Mouse (Mus musculus): ENCODE measurements around the gene C2cd5. TPM values are rescaled to one million over a fixed set of nuclear protein-coding genes. Genes with fewer than 3 reads are reported as not detected.

The C2cd5 gene
- polyA plus RNA-seq, 1 experiment, result 84.7 TPM

GRCm38 (mm10) chr6:143079126-143079525 lies 20.8 kb downstream of the C2cd5 start:
- H3K27ac ChIP-seq (ENCODE audit: insufficient read depth, low read length), result no peak overlapping the region
- no peaks in the 10 kb centered on the region for H3K27me3 ChIP-seq (ENCODE audit: control insufficient read depth, insufficient read depth, low read length)
- no peaks in the 10 kb centered on the region for H3K4me1 ChIP-seq (ENCODE audit: control insufficient read depth, insufficient read depth, low read length)
- WGBS, result 85% methylated on average over 4 of the region's 4 CpGs
- H3K4me3 ChIP-seq (replicated peaks; ENCODE audit: insufficient read depth, low read depth, low read length), result no peak overlapping the region
- TF ChIP-seq CTCF (IDR thresholded peaks at IDR 0.05; ENCODE audit: borderline replicate concordance, insufficient read depth, low read depth, low read length), result no peak
- no peak for TF ChIP-seq POLR2A (IDR thresholded peaks at IDR 0.05; ENCODE audit: borderline replicate concordance, insufficient read depth, low read length)
- no peak for DNase-seq

DNA sequence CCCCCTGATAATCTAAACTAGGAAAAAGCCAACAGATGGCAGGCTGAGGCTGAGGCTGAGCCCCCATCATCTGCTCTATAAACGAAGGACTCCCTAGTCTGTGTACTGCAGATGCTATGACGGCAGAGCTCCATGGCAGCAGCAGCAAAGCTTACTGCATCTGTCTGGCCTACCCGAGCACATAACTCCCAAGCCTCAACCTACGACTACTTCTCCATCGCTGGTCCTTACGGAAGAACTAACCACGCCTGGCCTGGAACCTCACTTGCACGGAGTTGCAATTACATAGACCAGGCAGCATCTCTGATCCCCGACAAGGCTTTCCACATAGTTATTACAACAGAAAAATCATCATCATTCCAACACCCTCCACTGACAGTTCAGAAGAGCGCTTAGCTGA lies 23.5 kb downstream of the C2cd5 start:
- 80% methylated on average over 10 of the region's 10 CpGs for WGBS
- H3K4me1 ChIP-seq (ENCODE audit: control insufficient read depth, insufficient read depth, low read length), result no peaks in the 10 kb centered on the region
- no peak overlapping the region for H3K27ac ChIP-seq (ENCODE audit: insufficient read depth, low read length)
- no peak for DNase-seq
- H3K4me3 ChIP-seq (replicated peaks; ENCODE audit: insufficient read depth, low read depth, low read length), result no peak overlapping the region
- TF ChIP-seq CTCF (IDR thresholded peaks at IDR 0.05; ENCODE audit: borderline replicate concordance, insufficient read depth, low read depth, low read length), result no peak
- no peak for TF ChIP-seq POLR2A (IDR thresholded peaks at IDR 0.05; ENCODE audit: borderline replicate concordance, insufficient read depth, low read length)
- H3K27me3 ChIP-seq (ENCODE audit: control insufficient read depth, insufficient read depth, low read length), result no peaks in the 10 kb centered on the region

- TF ChIP-seq CTCF (IDR thresholded peaks at IDR 0.05; ENCODE audit: borderline replicate concordance, insufficient read depth, low read depth, low read length), result no peak
- TF ChIP-seq POLR2A (IDR thresholded peaks at IDR 0.05; ENCODE audit: borderline replicate concordance, insufficient read depth, low read length), result no peak
- no peak for DNase-seq
- 97% methylated on average over 1 of the region's 1 CpGs for WGBS
- H3K27me3 ChIP-seq (ENCODE audit: control insufficient read depth, insufficient read depth, low read length), result no peaks in the 10 kb centered on the region
- H3K4me3 ChIP-seq (replicated peaks; ENCODE audit: insufficient read depth, low read depth, low read length), result no peak overlapping the region
- H3K27ac ChIP-seq (ENCODE audit: insufficient read depth, low read length), result no peak overlapping the region
- no peaks in the 10 kb centered on the region for H3K4me1 ChIP-seq (ENCODE audit: control insufficient read depth, insufficient read depth, low read length)
These were observed 26.0 kb downstream of the C2cd5 start for GRCm38 (mm10) chr6:143073914-143074313.

GRCm38 (mm10) chr6:143073476-143073875 lies 26.5 kb downstream of the C2cd5 start:
- 81% methylated on average over 6 of the region's 6 CpGs for WGBS
- H3K27me3 ChIP-seq (ENCODE audit: control insufficient read depth, insufficient read depth, low read length), result no peaks in the 10 kb centered on the region
- no peak overlapping the region for H3K4me3 ChIP-seq (replicated peaks; ENCODE audit: insufficient read depth, low read depth, low read length)
- TF ChIP-seq POLR2A (IDR thresholded peaks at IDR 0.05; ENCODE audit: borderline replicate concordance, insufficient read depth, low read length), result no peak
- TF ChIP-seq CTCF (IDR thresholded peaks at IDR 0.05; ENCODE audit: borderline replicate concordance, insufficient read depth, low read depth, low read length), result no peak
- no peak overlapping the region for H3K27ac ChIP-seq (ENCODE audit: insufficient read depth, low read length)
- no peaks in the 10 kb centered on the region for H3K4me1 ChIP-seq (ENCODE audit: control insufficient read depth, insufficient read depth, low read length)
- DNase-seq, result no peak

- no peak for DNase-seq
- Histone ChIP-seq H3K4me3 (replicated peaks; ENCODE audit: insufficient read depth, low read depth, low read length) (no peak overlapping the region), H3K4me1 (ENCODE audit: control insufficient read depth, insufficient read depth, low read length) (no peaks in the 10 kb centered on the region), H3K27me3 (ENCODE audit: control insufficient read depth, insufficient read depth, low read length) (no peaks in the 10 kb centered on the region), H3K27ac (ENCODE audit: insufficient read depth, low read length) (no peak overlapping the region)
- TF ChIP-seq POLR2A (IDR thresholded peaks at IDR 0.05; ENCODE audit: borderline replicate concordance, insufficient read depth, low read length) (no peak), CTCF (IDR thresholded peaks at IDR 0.05; ENCODE audit: borderline replicate concordance, insufficient read depth, low read depth, low read length) (no peak)
- 49% methylated on average over 8 of the region's 8 CpGs for WGBS
These were observed 27.4 kb downstream of the C2cd5 start for GRCm38 (mm10) chr6:143072412-143073014.

DNA sequence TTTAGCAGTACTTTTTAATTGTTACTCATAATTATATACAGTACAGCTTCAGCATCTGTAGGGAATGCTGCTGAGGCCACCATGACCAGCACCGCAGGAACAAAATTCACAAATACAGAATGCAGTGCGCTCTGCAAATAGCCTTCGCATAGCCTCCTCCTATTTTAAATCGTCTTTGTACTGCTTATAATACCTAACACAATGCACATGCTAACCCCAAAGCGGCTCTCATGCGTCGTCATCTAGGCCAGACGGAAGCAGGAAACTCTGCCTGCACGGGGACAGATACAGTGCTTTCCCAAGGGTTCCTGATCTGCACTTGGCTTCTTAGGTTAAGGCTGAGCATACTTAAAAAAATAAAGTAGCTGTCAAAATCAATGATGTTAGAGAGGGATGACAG lies 29.2 kb downstream of the C2cd5 start:
- H3K4me1 ChIP-seq (ENCODE audit: control insufficient read depth, insufficient read depth, low read length), result no peaks in the 10 kb centered on the region
- H3K4me3 ChIP-seq (replicated peaks; ENCODE audit: insufficient read depth, low read depth, low read length), result no peak overlapping the region
- DNase-seq, result no peak
- no peak overlapping the region for H3K27ac ChIP-seq (ENCODE audit: insufficient read depth, low read length)
- TF ChIP-seq CTCF (IDR thresholded peaks at IDR 0.05; ENCODE audit: borderline replicate concordance, insufficient read depth, low read depth, low read length) (no peak), POLR2A (IDR thresholded peaks at IDR 0.05; ENCODE audit: borderline replicate concordance, insufficient read depth, low read length) (no peak)
- no peaks in the 10 kb centered on the region for H3K27me3 ChIP-seq (ENCODE audit: control insufficient read depth, insufficient read depth, low read length)
- WGBS, result 85% methylated on average over 9 of the region's 9 CpGs

- TF ChIP-seq POLR2A (IDR thresholded peaks at IDR 0.05; ENCODE audit: borderline replicate concordance, insufficient read depth, low read length) (no peak), CTCF (IDR thresholded peaks at IDR 0.05; ENCODE audit: borderline replicate concordance, insufficient read depth, low read depth, low read length) (no peak)
- Histone ChIP-seq H3K4me3 (replicated peaks; ENCODE audit: insufficient read depth, low read depth, low read length) (no peak overlapping the region), H3K4me1 (ENCODE audit: control insufficient read depth, insufficient read depth, low read length) (no peaks in the 10 kb centered on the region), H3K27me3 (ENCODE audit: control insufficient read depth, insufficient read depth, low read length) (no peaks in the 10 kb centered on the region), H3K27ac (ENCODE audit: insufficient read depth, low read length) (no peak overlapping the region)
- DNase-seq, result no peak
- 84% methylated on average over 5 of the region's 5 CpGs for WGBS
These were observed 29.9 kb downstream of the C2cd5 start for GRCm38 (mm10) chr6:143070019-143070418.

DNA sequence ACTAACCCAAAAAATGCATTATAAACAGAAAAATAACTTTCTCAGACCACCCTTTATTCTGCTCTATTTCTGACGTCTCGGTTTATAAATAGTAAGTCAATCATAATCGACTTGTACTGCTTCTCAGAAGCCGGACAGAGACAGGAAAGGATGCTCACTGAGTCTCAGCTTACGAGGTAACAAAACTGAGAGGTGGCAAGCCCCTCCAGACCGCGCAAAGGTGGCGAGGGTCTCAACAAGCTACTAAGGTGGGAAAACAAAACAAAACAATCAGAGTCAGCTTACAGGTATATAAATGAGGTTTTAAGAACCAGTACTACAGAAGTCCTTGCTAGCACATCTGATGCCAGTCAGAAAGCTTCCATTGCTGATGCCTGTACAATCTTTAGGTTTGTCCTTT lies 30.3 kb downstream of the C2cd5 start:
- no peak overlapping the region for H3K4me3 ChIP-seq (replicated peaks; ENCODE audit: insufficient read depth, low read depth, low read length)
- TF ChIP-seq POLR2A (IDR thresholded peaks at IDR 0.05; ENCODE audit: borderline replicate concordance, insufficient read depth, low read length) (no peak), CTCF (IDR thresholded peaks at IDR 0.05; ENCODE audit: borderline replicate concordance, insufficient read depth, low read depth, low read length) (no peak)
- no peak overlapping the region for H3K27ac ChIP-seq (ENCODE audit: insufficient read depth, low read length)
- WGBS, result 93% methylated on average over 8 of the region's 8 CpGs
- DNase-seq, result no peak
- H3K4me1 ChIP-seq (ENCODE audit: control insufficient read depth, insufficient read depth, low read length), result no peaks in the 10 kb centered on the region
- H3K27me3 ChIP-seq (ENCODE audit: control insufficient read depth, insufficient read depth, low read length), result no peaks in the 10 kb centered on the region

Data from cerebellum, adult 2 months (tissue).